Mouse (Mus musculus): ENCODE measurements at regions not wholly inside any gene's neighbourhood (a gene's known extent, or its start where the extent isn't known, plus 50 kb on each side); places are given as distances from the start of the nearest gene placed in this dataset.
"Not testable (repeated sequence)": the region's sequence is repeated elsewhere in the genome, so short reads cannot be mapped to it uniquely, and the experiment has no call there.

GRCm38 (mm10) chr6:31011407-31012020, 52.6 kb upstream of the Klf14 start:
- DNase-seq (ENCODE audit: low spot score in 2 of 2): peak in 1 of 2 experiments; percentile 26

- DNase-seq (ENCODE audit: low spot score in 2 of 2): no peak
These were observed 57.7 kb upstream of the Klf14 start for GRCm38 (mm10) chr6:31016566-31016965.

GRCm38 (mm10) chr6:31021776-31022175, 62.9 kb upstream of the Klf14 start:
- DNase-seq (ENCODE audit: low spot score in 2 of 2): no peak

GRCm38 (mm10) chr6:31029777-31030176, 70.9 kb upstream of the Klf14 start:
- peak in 1 of 2 experiments; percentile 57 for DNase-seq (ENCODE audit: low spot score in 2 of 2)

- no peak for DNase-seq (ENCODE audit: low spot score in 2 of 2)
These were observed 72.1 kb upstream of the Klf14 start for GRCm38 (mm10) chr6:31031022-31031421.

- DNase-seq (ENCODE audit: low spot score in 2 of 2): no peak
These were observed 73.3 kb upstream of the Klf14 start for GRCm38 (mm10) chr6:31032147-31032546.

- DNase-seq (ENCODE audit: low spot score in 2 of 2): peak; percentile 62 to 72
These were observed 74.2 kb upstream of the Klf14 start for GRCm38 (mm10) chr6:31032980-31033608.

GRCm38 (mm10) chr6:31034796-31035195, 75.9 kb upstream of the Klf14 start:
- no peak for DNase-seq (ENCODE audit: low spot score in 2 of 2)

- no peak for DNase-seq (ENCODE audit: low spot score in 2 of 2)
These were observed 79.0 kb upstream of the Klf14 start for GRCm38 (mm10) chr6:31037801-31038395.

- DNase-seq (ENCODE audit: low spot score in 2 of 2): not testable (repeated sequence)
These were observed 79.6 kb upstream of the Klf14 start for GRCm38 (mm10) chr6:31038445-31038844.

GRCm38 (mm10) chr6:31039485-31039884, 80.6 kb upstream of the Klf14 start:
- no peak for DNase-seq (ENCODE audit: low spot score in 2 of 2)

- no peak for DNase-seq (ENCODE audit: low spot score in 2 of 2)
These were observed 81.9 kb upstream of the Klf14 start for GRCm38 (mm10) chr6:31040783-31041182.

GRCm38 (mm10) chr6:31043368-31043767, 84.5 kb upstream of the Klf14 start:
- DNase-seq (ENCODE audit: low spot score in 2 of 2): no peak

- no peak for DNase-seq (ENCODE audit: low spot score in 2 of 2)
These were observed 85.0 kb upstream of the Klf14 start for GRCm38 (mm10) chr6:31043919-31044318.

GRCm38 (mm10) chr6:31046197-31046596, 87.3 kb upstream of the Klf14 start:
- DNase-seq (ENCODE audit: low spot score in 2 of 2): no peak

- DNase-seq (ENCODE audit: low spot score in 2 of 2): no peak
These were observed 90.2 kb upstream of the Klf14 start for GRCm38 (mm10) chr6:31048920-31049576.

- DNase-seq (ENCODE audit: low spot score in 2 of 2): no peak
These were observed 92.0 kb upstream of the Klf14 start for GRCm38 (mm10) chr6:31050831-31051230.

GRCm38 (mm10) chr6:31051771-31052170, 92.9 kb upstream of the Klf14 start:
- no peak for DNase-seq (ENCODE audit: low spot score in 2 of 2)

GRCm38 (mm10) chr6:31053003-31053402, 94.1 kb upstream of the Klf14 start:
- no peak for DNase-seq (ENCODE audit: low spot score in 2 of 2)

GRCm38 (mm10) chr6:31056786-31057566, 98.1 kb upstream of the Klf14 start:
- no peak for DNase-seq (ENCODE audit: low spot score in 2 of 2)

- no peak for DNase-seq (ENCODE audit: low spot score in 2 of 2)
These were observed 99.4 kb upstream of the Klf14 start for GRCm38 (mm10) chr6:31058299-31058698.

- DNase-seq (ENCODE audit: low spot score in 2 of 2): no peak
These were observed 100.1 kb upstream of the Klf14 start for GRCm38 (mm10) chr6:31058961-31059360.

Data from right cerebral cortex, adult 2 months (tissue).